Mouse (Mus musculus): ENCODE measurements around the gene Blmh. TPM values are rescaled to one million over a fixed set of nuclear protein-coding genes. Genes with fewer than 3 reads are reported as not detected.

Gene Blmh
- polyA plus RNA-seq, 2 experiments: 16.2 to 34.7 TPM

- 75% methylated on average over 3 of the region's 3 CpGs for whole genome bisulfite sequencing (ENCODE audit: insufficient replicate concordance)
- TF ChIP-seq CTCF (IDR thresholded peaks at IDR 0.05; ENCODE audit: low read depth) (no peak), EP300 (IDR thresholded peaks at IDR 0.05; ENCODE audit: low read depth) (no peak)
- ATAC-seq (ENCODE audit: insufficient read depth) (no peak), DNase-seq (ENCODE audit: low read depth in 3 of 3, low spot score in 3 of 3) (no peak)
- Histone ChIP-seq H3K4me1 (replicated peaks; ENCODE audit: control insufficient read depth in 2 of 2, insufficient read depth in 2 of 2, low read length in 1 of 2) (no peaks in the 10 kb centered on the region), H3K9me3 (ENCODE audit: control insufficient read depth, low read length) (no peaks in the 10 kb centered on the region), H3K4me2 (ENCODE audit: low read depth) (no peak overlapping the region), H3K27me3 (ENCODE audit: control insufficient read depth, insufficient read depth, low read length) (no peaks in the 10 kb centered on the region), H3K27ac (no peak overlapping the region), H3K9ac (replicated peaks) (no peak overlapping the region), H3K36me3 (replicated peaks; ENCODE audit: control insufficient read depth, insufficient read depth, low read depth) (peaks cover 19% of the 10 kb centered on the region), H3K4me3 (ENCODE audit: insufficient read depth in 1 of 2, low read depth in 2 of 2, low read length in 2 of 2) (no peak overlapping the region)
These were observed 41.1 kb downstream of the Blmh start for GRCm38 (mm10) chr11:76965703-76966102.

- DNase-seq (ENCODE audit: low read depth in 3 of 3, low spot score in 3 of 3) (no peak), ATAC-seq (ENCODE audit: insufficient read depth) (no peak)
- Histone ChIP-seq H3K4me1 (replicated peaks; ENCODE audit: control insufficient read depth in 2 of 2, insufficient read depth in 2 of 2, low read length in 1 of 2) (no peaks in the 10 kb centered on the region), H3K4me3 (ENCODE audit: insufficient read depth in 1 of 2, low read depth in 2 of 2, low read length in 2 of 2) (no peak overlapping the region), H3K9ac (replicated peaks) (no peak overlapping the region), H3K27ac (no peak overlapping the region), H3K9me3 (ENCODE audit: control insufficient read depth, low read length) (no peaks in the 10 kb centered on the region), H3K36me3 (replicated peaks; ENCODE audit: control insufficient read depth, insufficient read depth, low read depth) (peaks cover 29% of the 10 kb centered on the region), H3K27me3 (ENCODE audit: control insufficient read depth, insufficient read depth, low read length) (no peaks in the 10 kb centered on the region), H3K4me2 (ENCODE audit: low read depth) (no peak overlapping the region)
- 83% methylated on average over 2 of the region's 2 CpGs for WGBS (ENCODE audit: insufficient replicate concordance)
- no peak for TF ChIP-seq EP300 (IDR thresholded peaks at IDR 0.05; ENCODE audit: low read depth)
- no peak for TF ChIP-seq CTCF (IDR thresholded peaks at IDR 0.05; ENCODE audit: low read depth)
These were observed 45.7 kb downstream of the Blmh start for GRCm38 (mm10) chr11:76970328-76970727.

DNA sequence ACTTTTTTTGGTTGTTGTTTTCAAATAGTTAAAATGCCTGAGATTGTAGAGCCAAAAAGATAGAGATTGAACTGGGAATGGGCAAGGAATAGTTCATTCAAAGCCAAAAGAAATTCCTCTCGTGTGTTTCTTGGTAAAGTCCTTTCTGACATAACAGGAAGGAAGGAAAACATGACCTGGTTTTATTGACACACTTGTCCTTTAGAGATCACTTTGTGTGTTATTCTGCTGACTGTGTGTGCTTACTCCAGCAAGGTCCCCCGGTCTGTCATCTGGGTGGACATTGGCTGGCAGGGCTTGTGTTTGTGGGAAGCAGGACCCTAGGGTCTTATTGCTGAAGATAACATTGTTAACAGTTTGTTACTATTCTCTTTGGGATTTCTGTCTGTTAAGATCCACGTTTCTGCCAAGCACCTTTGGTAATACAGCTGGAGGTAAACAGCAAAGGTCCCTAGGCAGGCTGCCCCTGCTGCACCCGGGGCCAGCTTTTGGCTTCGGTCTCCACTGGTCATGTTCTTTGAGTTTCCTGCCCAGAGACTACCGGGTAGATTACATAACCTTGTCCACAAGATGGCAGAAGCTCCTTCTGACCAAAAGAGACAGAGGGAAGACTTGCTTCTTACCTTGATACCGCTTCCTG is 50.2 kb downstream of the Blmh start:
- H3K27me3 ChIP-seq (ENCODE audit: control insufficient read depth, insufficient read depth, low read length): no peaks in the 10 kb centered on the region
- H3K27ac ChIP-seq: no peak overlapping the region
- H3K9me3 ChIP-seq (ENCODE audit: control insufficient read depth, low read length): no peaks in the 10 kb centered on the region
- H3K36me3 ChIP-seq (replicated peaks; ENCODE audit: control insufficient read depth, insufficient read depth, low read depth): peaks cover 24% of the 10 kb centered on the region
- WGBS (ENCODE audit: insufficient replicate concordance): 69% methylated on average over 7 of the region's 7 CpGs
- H3K4me1 ChIP-seq (replicated peaks; ENCODE audit: control insufficient read depth in 2 of 2, insufficient read depth in 2 of 2, low read length in 1 of 2): no peaks in the 10 kb centered on the region
- no peak for ATAC-seq (ENCODE audit: insufficient read depth)
- no peak overlapping the region for H3K4me3 ChIP-seq (ENCODE audit: insufficient read depth in 1 of 2, low read depth in 2 of 2, low read length in 2 of 2)
- no peak overlapping the region for H3K4me2 ChIP-seq (ENCODE audit: low read depth)
- no peak overlapping the region for H3K9ac ChIP-seq (replicated peaks)
- no peak for DNase-seq (ENCODE audit: low read depth in 3 of 3, low spot score in 3 of 3)
- TF ChIP-seq EP300 (IDR thresholded peaks at IDR 0.05; ENCODE audit: low read depth) (no peak), CTCF (IDR thresholded peaks at IDR 0.05; ENCODE audit: low read depth) (peak; percentile 16; the same call in 1 of the 2 replicates)

- no peaks in the 10 kb centered on the region for H3K27me3 ChIP-seq (ENCODE audit: control insufficient read depth, insufficient read depth, low read length)
- H3K4me1 ChIP-seq (replicated peaks; ENCODE audit: control insufficient read depth in 2 of 2, insufficient read depth in 2 of 2, low read length in 1 of 2): peaks cover 0 to 14% of the 10 kb centered on the region in 2 experiments; a peak in 2 of 4 replicates
- H3K4me2 ChIP-seq (ENCODE audit: low read depth): no peak overlapping the region
- no peaks in the 10 kb centered on the region for H3K9me3 ChIP-seq (ENCODE audit: control insufficient read depth, low read length)
- ATAC-seq (ENCODE audit: insufficient read depth) (no peak), DNase-seq (ENCODE audit: low read depth in 3 of 3, low spot score in 3 of 3) (no peak)
- H3K4me3 ChIP-seq (ENCODE audit: insufficient read depth in 1 of 2, low read depth in 2 of 2, low read length in 2 of 2): no peak overlapping the region
- WGBS (ENCODE audit: insufficient replicate concordance): 52% methylated on average over 5 of the region's 5 CpGs
- no peak overlapping the region for H3K27ac ChIP-seq
- H3K36me3 ChIP-seq (replicated peaks; ENCODE audit: control insufficient read depth, insufficient read depth, low read depth): peaks cover 4% of the 10 kb centered on the region
- TF ChIP-seq EP300 (IDR thresholded peaks at IDR 0.05; ENCODE audit: low read depth) (no peak), CTCF (IDR thresholded peaks at IDR 0.05; ENCODE audit: low read depth) (no peak)
- no peak overlapping the region for H3K9ac ChIP-seq (replicated peaks)
These were observed 57.0 kb downstream of the Blmh start for GRCm38 (mm10) chr11:76981570-76982141.

DNA sequence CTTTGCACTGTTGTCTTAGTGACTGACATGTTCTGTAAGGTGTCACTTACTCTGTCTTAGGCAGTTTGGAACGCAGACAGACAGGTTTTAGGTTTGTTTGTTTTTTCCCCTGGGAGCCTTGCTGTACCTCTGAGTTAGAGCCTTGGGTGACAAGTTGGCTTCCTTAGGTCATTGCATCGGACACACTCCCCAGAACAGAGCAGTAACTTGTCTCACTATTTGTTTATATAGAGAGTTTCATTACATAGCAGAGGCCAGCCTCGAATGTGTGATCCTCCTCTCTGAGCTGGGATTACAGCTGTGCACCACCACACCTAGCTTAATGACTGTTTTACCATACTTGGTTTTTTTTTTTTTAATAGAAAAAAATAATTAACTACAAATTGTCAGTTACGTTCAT is 57.8 kb downstream of the Blmh start:
- ATAC-seq (ENCODE audit: insufficient read depth) (no peak), DNase-seq (ENCODE audit: low read depth in 3 of 3, low spot score in 3 of 3) (no peak)
- H3K36me3 ChIP-seq (replicated peaks; ENCODE audit: control insufficient read depth, insufficient read depth, low read depth): peaks cover 7% of the 10 kb centered on the region
- no peak for TF ChIP-seq CTCF (IDR thresholded peaks at IDR 0.05; ENCODE audit: low read depth)
- TF ChIP-seq EP300 (IDR thresholded peaks at IDR 0.05; ENCODE audit: low read depth): no peak
- 76% methylated on average over 4 of the region's 4 CpGs for WGBS (ENCODE audit: insufficient replicate concordance)
- H3K9me3 ChIP-seq (ENCODE audit: control insufficient read depth, low read length): no peaks in the 10 kb centered on the region
- H3K4me1 ChIP-seq (replicated peaks; ENCODE audit: control insufficient read depth in 2 of 2, insufficient read depth in 2 of 2, low read length in 1 of 2): peaks cover 0 to 14% of the 10 kb centered on the region in 2 experiments; a peak in 2 of 4 replicates
- no peak overlapping the region for H3K4me3 ChIP-seq (ENCODE audit: insufficient read depth in 1 of 2, low read depth in 2 of 2, low read length in 2 of 2)
- no peak overlapping the region for H3K9ac ChIP-seq (replicated peaks)
- no peak overlapping the region for H3K27ac ChIP-seq
- no peak overlapping the region for H3K4me2 ChIP-seq (ENCODE audit: low read depth)
- no peaks in the 10 kb centered on the region for H3K27me3 ChIP-seq (ENCODE audit: control insufficient read depth, insufficient read depth, low read length)

All from liver, embryonic 14.5 days (tissue).